Mouse (Mus musculus) CH12.LX (cell line): ENCODE results near the gene Cd86. TPM values are rescaled to one million over a fixed set of nuclear protein-coding genes. Genes with fewer than 3 reads are reported as not detected.
A peak's percentile ranks its signal among the peaks of the same experiment; 100 is the strongest.

ENCODE experiments used
- DNase-seq: peaks from one replicate; pipeline ENCODE4 v3.0.0-alpha.2; 2013; ENCODE audit errors: extremely low read depth
- H3K27ac ChIP-seq: 2 replicates; pipeline ENCODE4 v1.5.1; 2012; ENCODE audit warnings: low read depth, mild to moderate bottlenecking, control low read depth, moderate library complexity; ENCODE audit not compliant: insufficient read depth
- H3K27me3 ChIP-seq: replicated peaks from 2 replicates; pipeline ENCODE3; 2012; ENCODE audit warnings: inconsistent platforms
- H3K36me3 ChIP-seq, 2 experiments: replicated peaks in 1 of 2; 2 replicates each; pipeline versions ENCODE3 to v1.6.1; 2012; ENCODE audit warnings: inconsistent platforms in 1 of 2, low read length in 1 of 2, mild to moderate bottlenecking in 1 of 2, mixed read lengths in 1 of 2, moderate library complexity in 1 of 2; ENCODE audit not compliant: control insufficient read depth in 1 of 2, insufficient read depth in 1 of 2
- H3K4me1 ChIP-seq, 2 experiments: 2 replicates each; pipeline ENCODE4 v1.6.1; 2012; ENCODE audit warnings: inconsistent platforms in 1 of 2, moderate library complexity in 1 of 2; ENCODE audit not compliant: insufficient read depth in 2 of 2, control insufficient read depth in 1 of 2
- H3K4me2 ChIP-seq: 2 replicates; pipeline ENCODE4 v1.6.1; 2012; ENCODE audit warnings: low read depth, mild to moderate bottlenecking, control low read depth; ENCODE audit not compliant: poor library complexity, insufficient read depth, severe bottlenecking
- H3K4me3 ChIP-seq, 3 experiments: fragments of 150-350 bp in 1 of 3; sonication (generic) in 1 of 3; replicated peaks in 1 of 3; 2 replicates each; pipeline versions ENCODE3 to v1.5.1; 2011 to 2012; ENCODE audit warnings: low read depth in 2 of 3, low read length in 2 of 3, mild to moderate bottlenecking in 2 of 3, moderate library complexity in 2 of 3, control low read depth in 1 of 3, improper control_type of control experiment in 1 of 3, inconsistent platforms in 1 of 3, mixed read lengths in 1 of 3; ENCODE audit not compliant: poor library complexity in 1 of 3
- H3K79me2 ChIP-seq: replicated peaks from 2 replicates; pipeline ENCODE4 v1.6.1; 2012; ENCODE audit warnings: mild to moderate bottlenecking, moderate library complexity; ENCODE audit not compliant: control insufficient read depth, poor library complexity, insufficient read depth, severe bottlenecking; ENCODE audit errors: extremely low read depth
- H3K9ac ChIP-seq: 2 replicates; pipeline ENCODE4 v1.6.1; 2012; ENCODE audit warnings: low read depth, mild to moderate bottlenecking, control low read depth, moderate library complexity; ENCODE audit not compliant: insufficient read depth
- H3K9me3 ChIP-seq: replicated peaks from 2 replicates; pipeline ENCODE3; 2012; ENCODE audit warnings: low read length, inconsistent platforms, mixed read lengths
- BHLHE40 ChIP-seq: IDR thresholded peaks from 2 replicates; pipeline ENCODE4 v1.6.1; 2011; ENCODE audit warnings: mild to moderate bottlenecking, low read depth, low read length, improper control_type of control experiment
- CHD1 ChIP-seq: IDR thresholded peaks from 2 replicates; pipeline ENCODE4 v1.6.1; 2012; ENCODE audit warnings: low read depth, low read length, improper control_type of control experiment, inconsistent platforms
- CHD2 ChIP-seq: IDR thresholded peaks from 2 replicates; pipeline ENCODE4 v1.6.1; 2011; ENCODE audit warnings: low read length, improper control_type of control experiment
- CTCF ChIP-seq, 2 experiments: IDR thresholded peaks in 1 of 2; conservative IDR thresholded peaks in 1 of 2; 2 replicates each; pipeline ENCODE4 v1.5.1; 2011 to 2012; ENCODE audit warnings: low read depth in 2 of 2, low read length in 2 of 2, improper control_type of control experiment in 1 of 2, inconsistent platforms in 1 of 2, mild to moderate bottlenecking in 1 of 2, moderate library complexity in 1 of 2
- E2F4 ChIP-seq: IDR thresholded peaks from 2 replicates; pipeline ENCODE4 v1.6.1; 2011; ENCODE audit warnings: low read depth, low read length, improper control_type of control experiment; ENCODE audit not compliant: insufficient replicate concordance
- ELF1 ChIP-seq: IDR thresholded peaks from 2 replicates; pipeline ENCODE4 v1.6.1; 2014; ENCODE audit warnings: low read depth, mild to moderate bottlenecking, inconsistent platforms, low read length, improper control_type of control experiment
- EP300 ChIP-seq: IDR thresholded peaks from 2 replicates; pipeline ENCODE4 v1.6.1; 2011; ENCODE audit warnings: low read length, improper control_type of control experiment
- ETS1 ChIP-seq: conservative IDR thresholded peaks from 2 replicates; pipeline ENCODE4 v1.6.1; 2012; ENCODE audit warnings: low read depth, mild to moderate bottlenecking, inconsistent platforms, low read length, improper control_type of control experiment, moderate library complexity
- GABPA ChIP-seq: IDR thresholded peaks from 2 replicates; pipeline ENCODE4 v1.6.1; 2012; ENCODE audit warnings: low read depth, low read length, improper control_type of control experiment, inconsistent platforms; ENCODE audit not compliant: insufficient replicate concordance
- HCFC1 ChIP-seq: IDR thresholded peaks from 2 replicates; pipeline ENCODE4 v1.6.1; 2012; ENCODE audit warnings: low read depth, mild to moderate bottlenecking, inconsistent platforms, low read length, improper control_type of control experiment
- IRF4 ChIP-seq: IDR thresholded peaks from 2 replicates; pipeline ENCODE4 v1.6.1; 2014; ENCODE audit warnings: low read depth, mild to moderate bottlenecking, inconsistent platforms, low read length, improper control_type of control experiment
- JUN ChIP-seq: IDR thresholded peaks from 2 replicates; pipeline ENCODE4 v1.6.1; 2011; ENCODE audit warnings: low read depth, mild to moderate bottlenecking, low read length, improper control_type of control experiment, moderate library complexity; ENCODE audit not compliant: insufficient read depth
- JUND ChIP-seq: conservative IDR thresholded peaks from 2 replicates; pipeline ENCODE4 v1.6.1; 2011; ENCODE audit warnings: low read depth, low read length, improper control_type of control experiment
- KAT2A ChIP-seq: IDR thresholded peaks from 2 replicates; pipeline ENCODE4 v1.6.1; 2012; ENCODE audit warnings: low read length, improper control_type of control experiment, inconsistent platforms; ENCODE audit not compliant: insufficient replicate concordance
- MAFK ChIP-seq: IDR thresholded peaks from 2 replicates; pipeline ENCODE4 v1.6.1; 2011; ENCODE audit warnings: low read length, improper control_type of control experiment; ENCODE audit not compliant: insufficient replicate concordance
- MAX ChIP-seq: IDR thresholded peaks from 2 replicates; pipeline ENCODE4 v1.6.1; 2011; ENCODE audit warnings: low read length, improper control_type of control experiment
- MAZ ChIP-seq: IDR thresholded peaks from 2 replicates; pipeline ENCODE4 v1.6.1; 2012; ENCODE audit warnings: low read depth, mild to moderate bottlenecking, inconsistent platforms, low read length, improper control_type of control experiment, moderate library complexity
- MEF2A ChIP-seq: IDR thresholded peaks from 2 replicates; pipeline ENCODE4 v1.6.1; 2014; ENCODE audit warnings: low read depth, mild to moderate bottlenecking, inconsistent platforms, low read length, improper control_type of control experiment, borderline replicate concordance
- MXI1 ChIP-seq: IDR thresholded peaks from 2 replicates; pipeline ENCODE4 v1.6.1; 2011; ENCODE audit warnings: mild to moderate bottlenecking, low read depth, low read length, improper control_type of control experiment
- MYC ChIP-seq: IDR thresholded peaks from 2 replicates; pipeline ENCODE4 v1.6.1; 2011; ENCODE audit warnings: low read depth, mild to moderate bottlenecking, improper control_type of control experiment, low read length
- NELFE ChIP-seq: IDR thresholded peaks from 2 replicates; pipeline ENCODE4 v1.6.1; 2011; ENCODE audit warnings: low read depth, low read length, improper control_type of control experiment
- NRF1 ChIP-seq: IDR thresholded peaks from 2 replicates; pipeline ENCODE4 v1.6.1; 2014; ENCODE audit warnings: low read depth, mild to moderate bottlenecking, inconsistent platforms, low read length, improper control_type of control experiment, moderate library complexity
- PAX5 ChIP-seq: IDR thresholded peaks from 2 replicates; pipeline ENCODE4 v1.6.1; 2012; ENCODE audit warnings: low read length, inconsistent platforms, mixed read lengths
- POLR2A ChIP-seq: IDR thresholded peaks from 2 replicates; pipeline ENCODE4 v1.6.1; 2011; ENCODE audit warnings: low read depth, mild to moderate bottlenecking, improper control_type of control experiment, low read length
- POLR2AphosphoS2 ChIP-seq: IDR thresholded peaks from 2 replicates; pipeline ENCODE4 v1.6.1; 2011; ENCODE audit warnings: low read depth, low read length, improper control_type of control experiment
- RAD21 ChIP-seq: IDR thresholded peaks from 2 replicates; pipeline ENCODE4 v1.6.1; 2011; ENCODE audit warnings: low read depth, mild to moderate bottlenecking, low read length, improper control_type of control experiment, moderate library complexity
- RCOR1 ChIP-seq: conservative IDR thresholded peaks from 2 replicates; pipeline ENCODE4 v1.6.1; 2012; ENCODE audit warnings: low read depth, mild to moderate bottlenecking, inconsistent platforms, low read length, improper control_type of control experiment
- SIN3A ChIP-seq: IDR thresholded peaks from 2 replicates; pipeline ENCODE4 v1.6.1; 2012; ENCODE audit warnings: low read length, improper control_type of control experiment, inconsistent platforms
- SMC3 ChIP-seq: IDR thresholded peaks from 2 replicates; pipeline ENCODE4 v1.6.1; 2011; ENCODE audit warnings: low read depth, low read length, improper control_type of control experiment
- TBP ChIP-seq: conservative IDR thresholded peaks from 2 replicates; pipeline ENCODE4 v1.6.1; 2011; ENCODE audit warnings: low read depth, low read length, improper control_type of control experiment
- TCF12 ChIP-seq: IDR thresholded peaks from 2 replicates; pipeline ENCODE4 v1.6.1; 2014; ENCODE audit warnings: low read depth, mild to moderate bottlenecking, inconsistent platforms, low read length, improper control_type of control experiment
- UBTF ChIP-seq: IDR thresholded peaks from 2 replicates; pipeline ENCODE4 v1.6.1; 2012; ENCODE audit warnings: low read depth, mild to moderate bottlenecking, inconsistent platforms, low read length, improper control_type of control experiment, moderate library complexity
- USF1 ChIP-seq: IDR thresholded peaks from 2 replicates; pipeline ENCODE4 v1.6.1; 2014; ENCODE audit warnings: low read depth, mild to moderate bottlenecking, inconsistent platforms, low read length, improper control_type of control experiment
- USF2 ChIP-seq: conservative IDR thresholded peaks from 2 replicates; pipeline ENCODE4 v1.6.1; 2011; ENCODE audit warnings: low read depth, low read length, improper control_type of control experiment
- ZC3H11A ChIP-seq: IDR thresholded peaks from 2 replicates; pipeline ENCODE4 v1.6.1; 2012; ENCODE audit warnings: low read depth, mild to moderate bottlenecking, inconsistent platforms, low read length, improper control_type of control experiment
- ZKSCAN1 ChIP-seq: IDR thresholded peaks from 2 replicates; pipeline ENCODE4 v1.6.1; 2012; ENCODE audit warnings: low read depth, inconsistent platforms, low read length, improper control_type of control experiment, borderline replicate concordance
- ZMIZ1 ChIP-seq: IDR thresholded peaks from 2 replicates; pipeline ENCODE4 v1.6.1; 2012; ENCODE audit warnings: low read depth, mild to moderate bottlenecking, inconsistent platforms, low read length, improper control_type of control experiment
- ZNF384 ChIP-seq: IDR thresholded peaks from 2 replicates; pipeline ENCODE4 v1.6.1; 2012; ENCODE audit warnings: low read depth, low read length, improper control_type of control experiment, inconsistent platforms
- dilution Hi-C: fragments of 300-500 bp; cut with MboI; formaldehyde crosslinking; loops from 2 replicates; pipeline ENCODE4 v1.14.3; 2020; ENCODE audit warnings: low sequenced_read_pairs; ENCODE audit not compliant: extremely low pct_unique_long_range_greater_than_20kb, extremely low pct_ligation_motif_present
- in situ Hi-C: fragments of 300-500 bp; cut with MboI; formaldehyde crosslinking; loops from 3 replicates; pipeline ENCODE4 v1.14.3; 2019; ENCODE audit warnings: low sequenced_read_pairs, low pct_ligation_motif_present, low pct_unique_long_range_greater_than_20kb, mixed read lengths
- polyA plus RNA-seq: library from polyadenylated mRNA; unstranded; fragments of >175 nt; gene quantifications from 2 replicates; pipeline ENCODE4 v1.2.1, GENCODE M21; 2012; ENCODE audit warnings: low read depth; ENCODE audit not compliant: insufficient read length
- total RNA-seq, 2 experiments: library from RNA; depleted of rRNA; stranded (reverse); fragments of 300-350 nt in 1 of 2; fragments of >200 nt in 1 of 2; gene quantifications; 2 replicates each; pipeline ENCODE4 v1.2.3; 2012 to 2014

Cd86 gene
- total and polyA plus RNA-seq, 3 experiments = 102 to 191 (median 113) TPM

DNA sequence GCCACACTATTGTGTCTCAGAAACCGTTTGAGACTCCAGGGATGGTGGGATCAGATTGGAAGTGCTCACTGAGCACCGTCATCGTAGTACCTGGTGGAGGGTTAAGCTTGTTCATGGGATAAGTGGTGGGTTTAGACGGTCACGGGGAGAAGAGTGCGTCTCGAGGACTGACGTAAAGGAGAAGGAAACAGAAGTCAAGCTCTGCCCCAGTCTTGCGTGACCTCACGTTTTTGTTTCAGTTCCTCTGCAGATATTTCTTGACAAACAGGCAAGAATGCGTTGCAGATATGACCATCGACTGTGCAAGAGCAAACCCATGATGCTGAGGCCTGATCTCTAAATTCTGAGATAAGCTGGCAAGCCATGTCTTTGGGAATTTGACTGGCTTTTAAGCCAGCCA, 45.9 kb upstream of the Cd86 start:
- Histone ChIP-seq H3K27ac (no peak overlapping the region), H3K4me1 (peaks cover 27 to 51% of the 10 kb centered on the region in 2 experiments), H3K9me3 (peaks cover 2% of the 10 kb centered on the region), H3K36me3 (no peaks in the 10 kb centered on the region), H3K79me2 (no peaks in the 10 kb centered on the region), H3K4me3 (no peak overlapping the region), H3K4me2 (peak overlapping the region; percentile 53), H3K9ac (no peak overlapping the region), H3K27me3 (peaks cover 2% of the 10 kb centered on the region)
- in situ Hi-C loops = no loop called here
- dilution Hi-C loops = no loop called here
- peak; percentile 95 for DNase-seq
- TF ChIP-seq ELF1 (peak; percentile 60; the same call in 1 of the 2 replicates), CHD1 (no peak), TCF12 (peak; percentile 90), JUND (peak; percentile 79), PAX5 (no peak), RAD21 (no peak; the same call in none of the 2 replicates), ETS1 (peak; percentile 100), ZNF384 (no peak), BHLHE40 (peak; percentile 100), E2F4 (peak; percentile 50; the same call in 1 of the 2 replicates), HCFC1 (peak; percentile 45), ZC3H11A (no peak), ZKSCAN1 (no peak), TBP (0 out of 2 replicates have a peak, but pooled peaks have one; percentile 45), MYC (peak; percentile 94), MEF2A (peak; percentile 91), JUN (peak; percentile 84), CHD2 (peak; percentile 79), USF2 (0 out of 2 replicates have a peak, but pooled peaks have one; percentile 12), GABPA (peak; percentile 84), ZMIZ1 (no peak), EP300 (peak; percentile 98), CTCF (conservative IDR thresholded peaks at IDR 0.05 in 1 of 2, IDR thresholded peaks at IDR 0.05 in 1 of 2; ENCODE audit: low read depth in 2 of 2, low read length in 2 of 2) (no peak), NELFE (peak; percentile 27; the same call in 1 of the 2 replicates), IRF4 (peak; percentile 99), USF1 (no peak; the same call in 1 of the 2 replicates), MAZ (peak; percentile 83), MAX (peak; percentile 77), MXI1 (peak; percentile 42; the same call in 1 of the 2 replicates), UBTF (no peak), POLR2AphosphoS2 (no peak), RCOR1 (peak; percentile 99), SMC3 (peak; percentile 39; the same call in 1 of the 2 replicates), NRF1 (peak; percentile 44), POLR2A (no peak), KAT2A (no peak), MAFK (peak; percentile 78; the same call in 1 of the 2 replicates), SIN3A (peak; percentile 79)
